Mouse (Mus musculus): ENCODE results near the gene Sympk. TPM values are rescaled to one million over a fixed set of nuclear protein-coding genes. Genes with fewer than 3 reads are reported as not detected.

The Sympk gene
- total RNA-seq, 1 experiment from 2014 or later, result 42.4 TPM

DNA sequence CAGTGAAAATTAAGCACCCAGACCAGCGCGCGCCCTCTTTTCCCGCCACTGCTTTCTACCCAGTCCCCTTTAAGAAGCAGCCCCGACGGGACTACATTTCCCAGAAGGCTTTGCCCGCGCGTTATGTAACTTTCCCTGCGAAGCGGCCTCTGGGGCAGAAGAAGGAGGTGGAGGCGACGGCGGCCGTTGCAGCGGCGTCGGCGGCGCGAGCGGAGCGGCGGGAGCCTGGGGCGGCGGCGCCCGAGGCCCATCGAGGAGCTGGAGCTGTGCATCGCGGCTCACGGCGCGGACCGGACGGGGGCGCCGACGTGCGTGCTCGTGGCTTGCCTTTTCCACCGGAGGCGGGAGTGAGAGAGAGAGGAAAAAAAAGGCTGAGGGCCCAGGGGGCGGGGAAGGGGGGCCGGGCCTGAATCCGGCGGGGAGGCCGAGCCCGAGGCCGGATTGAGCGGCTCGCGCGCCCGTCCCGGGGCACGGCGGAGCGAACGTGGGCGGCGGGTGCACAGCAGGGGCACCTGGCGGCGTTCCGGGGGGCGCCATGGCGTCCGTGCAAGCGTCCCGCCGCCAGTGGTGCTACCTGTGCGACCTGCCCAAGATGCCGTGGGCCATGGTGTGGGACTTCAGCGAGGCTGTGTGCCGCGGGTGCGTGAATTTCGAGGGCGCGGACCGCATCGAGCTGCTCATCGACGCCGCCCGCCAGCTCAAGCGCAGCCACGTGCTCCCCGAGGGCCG, 20.1 kb upstream of the Sympk start, which contains the start of gene Irf2bp1:
Gene Irf2bp1 (plus strand): TSS at position 143 of the 729 bp plus-strand sequence.
- peak; percentile 42 to 47 for ATAC-seq (replicated peaks in 1 of 2; ENCODE audit: insufficient read depth in 1 of 2, low FRiP score in 2 of 2, low TSS enrichment in 1 of 2, low read depth in 1 of 2, poor library complexity in 2 of 2, severe bottlenecking in 2 of 2)

DNA sequence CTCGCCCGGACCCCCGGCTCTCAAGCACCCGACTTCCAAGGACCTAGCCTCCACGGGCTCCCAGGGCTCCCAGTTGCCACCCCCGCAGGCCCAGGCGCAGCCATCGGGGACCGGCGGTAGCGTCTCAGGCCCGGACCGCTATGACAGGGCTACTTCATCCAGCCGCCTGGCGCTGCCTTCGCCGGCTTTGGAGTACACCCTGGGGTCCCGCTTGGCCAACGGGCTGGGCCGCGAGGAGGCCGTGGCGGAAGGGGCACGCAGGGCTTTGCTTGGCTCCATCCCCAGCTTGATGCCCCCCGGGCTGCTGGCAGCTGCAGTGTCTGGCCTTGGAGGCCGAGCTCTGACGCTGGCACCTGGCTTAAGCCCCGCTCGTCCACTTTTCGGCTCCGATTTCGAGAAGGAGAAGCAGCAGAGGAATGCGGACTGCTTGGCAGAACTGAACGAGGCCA, 19.5 kb upstream of the Sympk start:
- ATAC-seq (replicated peaks in 1 of 2; ENCODE audit: insufficient read depth in 1 of 2, low FRiP score in 2 of 2, low TSS enrichment in 1 of 2, low read depth in 1 of 2, poor library complexity in 2 of 2, severe bottlenecking in 2 of 2), result no peak

DNA sequence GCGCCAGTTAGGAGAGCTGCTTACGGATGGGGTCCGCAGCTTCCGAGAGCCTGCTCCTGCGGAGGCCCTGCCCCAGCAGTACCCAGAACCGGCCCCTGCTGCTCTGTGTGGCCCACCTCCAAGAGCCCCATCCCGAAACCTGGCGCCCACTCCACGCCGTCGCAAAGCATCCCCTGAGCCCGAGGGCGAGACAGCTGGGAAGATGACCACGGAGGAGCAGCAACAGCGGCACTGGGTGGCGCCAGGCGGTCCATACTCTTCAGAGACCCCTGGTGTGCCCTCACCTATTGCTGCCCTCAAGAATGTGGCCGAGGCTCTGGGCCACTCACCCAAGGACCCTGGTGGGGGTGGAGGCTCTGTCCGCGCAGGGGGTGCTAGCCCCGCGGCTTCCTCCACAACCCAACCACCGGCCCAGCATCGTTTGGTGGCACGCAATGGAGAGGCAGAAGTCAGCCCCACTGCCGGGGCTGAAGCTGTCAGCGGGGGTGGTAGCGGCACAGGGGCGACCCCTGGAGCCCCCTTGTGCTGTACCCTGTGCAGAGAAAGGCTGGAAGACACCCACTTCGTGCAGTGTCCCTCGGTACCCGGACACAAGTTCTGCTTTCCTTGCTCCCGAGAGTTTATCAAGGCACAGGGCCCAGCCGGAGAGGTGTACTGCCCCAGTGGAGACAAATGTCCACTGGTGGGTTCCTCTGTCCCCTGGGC, 18.6 kb upstream of the Sympk start:
- no peak for ATAC-seq (replicated peaks in 1 of 2; ENCODE audit: insufficient read depth in 1 of 2, low FRiP score in 2 of 2, low TSS enrichment in 1 of 2, low read depth in 1 of 2, poor library complexity in 2 of 2, severe bottlenecking in 2 of 2)

DNA sequence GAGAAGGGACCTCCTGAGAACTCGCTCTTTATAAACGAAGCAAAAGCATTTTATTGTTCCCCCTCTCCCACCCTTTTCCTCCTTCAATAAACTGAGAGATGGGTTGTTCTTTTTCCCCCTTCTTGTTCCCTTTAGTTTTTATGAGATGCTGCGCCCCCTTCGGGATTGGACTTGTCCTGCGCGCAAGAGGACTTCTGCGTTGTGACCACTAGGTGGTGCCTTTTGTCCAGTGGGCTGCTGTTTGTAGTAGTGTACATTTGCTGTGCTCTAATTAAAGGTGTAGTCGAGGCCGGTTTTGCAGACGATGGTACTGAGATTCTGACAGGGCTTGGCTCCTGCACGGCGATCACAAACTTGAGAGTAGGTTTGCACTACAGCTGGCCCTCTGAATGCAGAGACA, 17.7 kb upstream of the Sympk start:
- ATAC-seq (replicated peaks in 1 of 2; ENCODE audit: insufficient read depth in 1 of 2, low FRiP score in 2 of 2, low TSS enrichment in 1 of 2, low read depth in 1 of 2, poor library complexity in 2 of 2, severe bottlenecking in 2 of 2), result peak; percentile 52 to 57; a peak in 3 of 4 replicates

DNA sequence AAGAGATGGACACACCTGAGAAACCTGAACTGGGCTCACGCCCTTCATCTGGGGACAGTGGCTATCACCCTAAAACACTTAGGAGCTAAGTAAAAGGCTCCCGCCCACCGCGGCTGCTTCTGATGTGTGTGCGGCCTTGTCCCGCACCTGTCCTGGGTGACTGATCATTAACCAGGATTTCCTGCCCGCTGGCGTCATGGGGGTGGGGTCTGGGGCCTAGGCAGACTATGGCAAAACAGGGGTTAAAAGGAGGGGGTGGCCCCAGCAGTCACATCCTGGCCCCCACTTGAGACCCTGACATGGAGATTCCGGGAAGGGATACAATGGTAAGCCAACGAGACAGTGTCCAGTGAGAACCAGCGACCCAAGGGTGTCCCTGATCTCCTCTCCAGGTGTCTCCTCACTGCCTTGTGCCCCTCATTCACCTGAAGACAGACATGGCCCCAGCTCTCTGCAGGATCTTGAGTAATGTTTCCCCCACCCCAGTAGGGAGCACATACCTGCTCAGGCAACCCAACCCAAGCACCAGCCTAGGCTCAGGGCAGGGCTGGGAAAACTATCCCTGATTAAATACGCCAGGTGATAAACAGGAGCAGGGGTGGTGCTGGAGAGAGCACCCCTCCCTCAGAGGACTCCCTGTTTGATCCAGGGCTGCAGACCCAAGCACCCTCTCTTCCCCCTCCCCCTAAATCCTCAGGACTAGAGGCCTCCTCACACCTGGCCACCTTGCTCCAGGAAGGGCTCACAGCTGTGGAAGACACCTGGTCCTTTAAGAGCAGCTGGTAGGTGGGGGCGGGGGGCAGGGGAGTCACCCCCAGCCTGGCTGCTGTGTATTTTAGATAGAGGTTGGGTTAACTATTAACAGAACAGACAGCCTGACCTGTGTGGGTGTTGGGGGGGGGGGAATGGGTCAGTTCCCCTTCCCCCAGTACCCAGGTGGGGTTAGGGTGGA, 16.9 kb upstream of the Sympk start:
- ATAC-seq (replicated peaks in 1 of 2; ENCODE audit: insufficient read depth in 1 of 2, low FRiP score in 2 of 2, low TSS enrichment in 1 of 2, low read depth in 1 of 2, poor library complexity in 2 of 2, severe bottlenecking in 2 of 2), result no peak

DNA sequence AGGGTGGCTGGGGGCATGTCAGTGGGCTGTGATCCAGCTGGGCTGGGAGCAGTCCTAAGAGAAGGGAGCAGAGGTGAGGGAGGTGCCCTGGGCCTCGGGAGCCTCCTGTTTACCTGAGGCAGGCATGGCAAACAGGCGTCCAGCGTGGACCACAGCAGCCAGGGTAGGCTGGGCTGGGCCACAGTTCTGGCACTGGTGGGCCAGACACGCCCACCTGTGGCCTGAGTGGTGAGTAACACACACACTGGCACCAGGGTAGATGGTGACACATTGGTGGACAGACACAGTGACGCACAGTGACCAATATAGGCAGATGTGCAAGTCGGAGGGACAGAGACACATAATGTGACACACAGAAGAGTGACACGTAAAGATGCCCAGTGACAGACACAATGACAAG, 13.6 kb upstream of the Sympk start:
- ATAC-seq (replicated peaks in 1 of 2; ENCODE audit: insufficient read depth in 1 of 2, low FRiP score in 2 of 2, low TSS enrichment in 1 of 2, low read depth in 1 of 2, poor library complexity in 2 of 2, severe bottlenecking in 2 of 2), result no peak

DNA sequence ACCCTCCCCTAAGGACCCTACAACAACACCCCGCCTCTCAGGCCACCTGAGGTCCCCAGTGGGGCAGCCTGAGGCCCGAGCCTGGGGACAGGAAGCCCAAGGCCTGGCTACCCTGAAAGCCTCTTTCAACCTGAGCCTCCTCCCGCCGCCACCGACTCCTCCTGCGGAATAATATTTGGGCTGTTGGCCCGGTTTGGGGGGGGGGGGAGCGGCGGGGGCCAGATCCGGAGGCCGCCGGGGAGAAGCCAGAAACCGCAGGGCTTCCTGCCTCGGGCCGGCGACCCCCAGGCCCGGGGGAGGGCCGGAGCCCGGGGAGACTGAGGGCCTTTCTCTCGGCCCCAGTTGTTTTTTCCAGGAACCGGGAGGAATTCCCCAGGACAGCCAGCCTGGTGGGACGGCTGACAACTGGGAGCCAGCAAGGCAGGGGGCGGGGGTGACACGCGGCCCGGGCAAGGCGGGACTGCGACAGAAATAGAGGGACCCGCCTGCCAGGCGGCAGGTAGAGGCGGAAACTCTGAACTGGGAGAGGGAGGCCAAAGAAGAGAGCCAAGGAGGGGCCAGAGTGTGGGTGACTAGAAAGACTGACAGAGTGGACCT, 12.1 kb upstream of the Sympk start:
- peak; percentile 54 to 60 for ATAC-seq (replicated peaks in 1 of 2; ENCODE audit: insufficient read depth in 1 of 2, low FRiP score in 2 of 2, low TSS enrichment in 1 of 2, low read depth in 1 of 2, poor library complexity in 2 of 2, severe bottlenecking in 2 of 2)

DNA sequence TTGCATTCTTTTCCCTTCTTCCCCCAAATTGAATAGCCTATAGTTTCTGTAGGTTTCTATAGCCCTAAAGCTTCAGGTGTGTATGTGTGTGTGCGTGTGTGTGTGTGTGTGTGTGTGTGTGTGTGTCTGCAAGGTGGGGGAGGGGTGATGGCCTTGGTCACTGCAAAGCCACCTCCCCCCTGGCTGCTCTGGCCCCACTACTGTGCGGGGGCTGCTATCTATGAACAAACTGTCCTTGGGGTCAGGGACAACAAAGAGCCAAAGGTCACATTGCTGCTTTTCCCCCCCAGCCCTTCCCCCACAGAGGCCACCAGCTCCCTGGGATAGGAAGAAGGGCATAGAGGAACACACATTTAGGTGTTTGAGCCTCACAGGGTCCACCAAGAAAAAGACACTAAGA, 11.3 kb upstream of the Sympk start:
- ATAC-seq (replicated peaks in 1 of 2; ENCODE audit: insufficient read depth in 1 of 2, low FRiP score in 2 of 2, low TSS enrichment in 1 of 2, low read depth in 1 of 2, poor library complexity in 2 of 2, severe bottlenecking in 2 of 2), result no peak

DNA sequence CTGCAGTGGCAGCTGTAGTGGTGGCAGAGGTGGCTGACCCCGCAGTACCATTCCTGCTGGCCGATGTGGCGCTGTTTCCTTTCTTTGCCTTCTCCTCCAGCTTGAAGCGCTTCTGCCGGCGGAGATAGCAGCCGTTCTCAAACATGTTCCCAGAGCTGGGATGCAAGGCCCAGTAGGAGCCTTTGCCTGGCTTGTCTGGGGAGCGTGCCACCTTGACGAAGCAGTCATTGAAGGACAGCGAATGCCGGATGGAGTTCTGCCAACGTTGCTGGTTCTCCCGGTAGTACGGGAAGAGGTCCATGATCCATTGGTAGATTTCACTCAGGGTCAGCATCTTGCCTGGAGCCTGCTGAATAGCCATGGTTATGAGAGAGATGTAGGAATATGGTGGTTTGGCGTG, 9.7 kb upstream of the Sympk start:
- no peak for ATAC-seq (replicated peaks in 1 of 2; ENCODE audit: insufficient read depth in 1 of 2, low FRiP score in 2 of 2, low TSS enrichment in 1 of 2, low read depth in 1 of 2, poor library complexity in 2 of 2, severe bottlenecking in 2 of 2)

DNA sequence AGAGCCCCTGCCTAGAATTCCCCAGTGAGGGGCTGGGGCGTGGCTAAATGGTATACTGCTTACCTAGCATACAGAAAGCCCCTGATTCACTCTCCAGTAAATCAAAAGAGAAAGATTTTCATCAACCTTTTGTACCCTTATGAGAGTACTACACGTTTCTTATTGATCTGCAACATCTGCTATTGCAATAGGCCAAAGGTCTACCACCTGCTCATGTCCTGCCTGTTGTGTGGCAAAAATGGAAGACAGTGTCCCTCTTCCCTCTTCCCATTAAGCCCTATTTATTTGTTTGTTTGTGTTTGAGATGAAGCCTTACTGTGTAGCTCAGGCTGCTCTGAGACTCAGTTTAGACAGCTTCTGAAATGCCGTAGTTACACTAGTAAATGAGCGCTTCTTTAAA, 8.1 kb upstream of the Sympk start:
- no peak for ATAC-seq (replicated peaks in 1 of 2; ENCODE audit: insufficient read depth in 1 of 2, low FRiP score in 2 of 2, low TSS enrichment in 1 of 2, low read depth in 1 of 2, poor library complexity in 2 of 2, severe bottlenecking in 2 of 2)

DNA sequence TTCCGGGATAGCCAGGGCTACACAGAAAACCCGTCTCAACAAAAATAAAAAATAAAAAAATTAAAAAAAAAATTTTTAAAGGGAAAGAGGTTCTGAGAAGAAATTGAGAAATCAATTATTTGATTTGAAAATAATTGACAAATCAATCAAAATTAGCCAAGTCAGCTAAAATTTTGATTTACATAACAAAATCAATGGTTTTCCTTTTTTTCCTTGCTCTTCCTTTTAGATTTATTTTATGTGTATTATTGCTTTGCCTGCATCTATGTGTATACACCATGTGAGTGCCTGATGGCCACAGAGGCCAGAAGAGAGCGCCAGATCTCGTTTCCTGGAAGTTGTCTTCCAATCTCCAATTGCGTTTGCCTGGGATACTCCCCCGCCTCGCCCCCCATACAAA, 6.3 kb upstream of the Sympk start:
- ATAC-seq (replicated peaks in 1 of 2; ENCODE audit: insufficient read depth in 1 of 2, low FRiP score in 2 of 2, low TSS enrichment in 1 of 2, low read depth in 1 of 2, poor library complexity in 2 of 2, severe bottlenecking in 2 of 2), result no peak

DNA sequence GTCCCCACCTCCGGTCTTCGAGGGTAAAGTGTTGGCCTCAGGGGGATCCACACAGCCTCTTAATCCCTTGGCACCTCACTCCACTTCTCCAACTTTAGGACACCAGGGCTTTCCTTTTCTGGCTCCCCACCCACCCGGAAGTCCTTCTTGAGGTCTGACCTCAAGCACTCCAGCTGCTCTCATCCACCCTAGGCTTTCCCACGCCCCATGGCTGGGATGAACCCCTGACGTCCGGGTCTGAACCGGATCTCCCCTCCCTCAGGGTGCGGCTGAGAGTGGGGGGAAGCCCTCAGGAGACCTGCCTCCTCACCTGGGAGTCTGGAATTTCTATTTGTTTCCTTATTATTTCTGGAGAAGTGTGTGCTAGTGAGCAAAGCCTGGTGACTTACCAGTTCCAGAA, 3.1 kb upstream of the Sympk start:
- ATAC-seq (replicated peaks in 1 of 2; ENCODE audit: insufficient read depth in 1 of 2, low FRiP score in 2 of 2, low TSS enrichment in 1 of 2, low read depth in 1 of 2, poor library complexity in 2 of 2, severe bottlenecking in 2 of 2), result no peak

DNA sequence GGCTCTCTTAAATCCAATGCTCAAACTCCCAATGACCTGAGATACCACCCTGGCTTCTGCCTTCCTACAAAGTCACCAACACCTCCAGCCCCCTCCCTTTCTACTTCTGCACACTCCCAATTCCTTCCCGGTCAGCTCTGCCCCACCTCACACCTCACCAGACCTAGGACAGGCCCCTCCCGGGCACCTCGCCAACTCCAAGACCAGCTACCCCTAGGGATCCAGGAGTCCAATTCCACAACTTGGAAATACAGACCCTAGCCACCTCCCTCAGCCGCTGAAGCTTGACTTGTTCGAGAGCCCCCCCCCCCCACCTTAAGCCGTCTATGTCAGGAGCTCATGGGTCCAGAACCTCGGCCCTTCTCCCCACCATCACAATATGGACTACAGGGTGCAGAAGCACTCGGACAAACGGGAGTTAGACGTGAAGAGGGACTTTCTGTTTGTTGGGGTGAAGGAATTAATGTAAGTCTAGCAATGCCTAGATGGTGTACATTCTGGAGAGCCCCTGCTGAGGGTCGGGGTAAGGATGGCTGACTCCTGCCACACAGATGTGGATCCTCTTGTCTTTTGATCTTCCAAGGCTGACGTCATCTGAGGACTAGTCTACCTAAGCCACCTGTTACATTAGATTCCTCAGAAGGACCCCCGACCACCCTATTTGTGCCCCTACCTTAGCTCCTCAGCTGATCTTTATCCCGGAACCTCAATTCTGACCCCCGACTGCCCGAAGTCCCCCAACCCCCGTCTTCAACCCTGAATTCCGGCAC, 1.8 kb upstream of the Sympk start:
- ATAC-seq (replicated peaks in 1 of 2; ENCODE audit: insufficient read depth in 1 of 2, low FRiP score in 2 of 2, low TSS enrichment in 1 of 2, low read depth in 1 of 2, poor library complexity in 2 of 2, severe bottlenecking in 2 of 2), result no peak

DNA sequence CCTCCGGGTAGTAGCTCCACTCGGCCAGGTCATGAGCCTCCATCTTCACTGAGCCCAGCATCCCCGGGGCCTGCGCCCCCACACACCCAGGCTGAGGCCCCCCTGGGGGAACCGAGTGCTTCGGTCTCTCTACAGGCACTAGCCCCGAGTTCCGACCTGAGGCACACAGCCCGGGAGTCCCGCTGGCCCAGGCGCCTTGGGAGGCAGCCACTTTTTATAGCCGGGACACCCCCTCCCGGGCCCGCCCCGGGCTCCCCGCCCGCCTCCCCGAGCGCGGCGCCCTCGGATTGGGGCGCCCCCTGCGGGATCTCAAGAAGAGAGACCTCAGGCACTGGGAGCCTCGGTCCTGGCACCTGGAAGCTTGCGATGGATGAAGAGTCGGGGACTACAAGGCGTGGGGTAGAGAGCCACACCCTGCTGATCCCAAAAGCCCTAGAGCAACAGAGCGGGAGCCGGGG, 791 bp upstream of the Sympk start, which contains the start of gene Foxa3:
Gene Foxa3 (minus strand): TSS at position 182 of the 458 bp plus-strand sequence.
- ATAC-seq (replicated peaks in 1 of 2; ENCODE audit: insufficient read depth in 1 of 2, low FRiP score in 2 of 2, low TSS enrichment in 1 of 2, low read depth in 1 of 2, poor library complexity in 2 of 2, severe bottlenecking in 2 of 2), result peak; percentile 18 to 35; a peak in 1 of 4 replicates

DNA sequence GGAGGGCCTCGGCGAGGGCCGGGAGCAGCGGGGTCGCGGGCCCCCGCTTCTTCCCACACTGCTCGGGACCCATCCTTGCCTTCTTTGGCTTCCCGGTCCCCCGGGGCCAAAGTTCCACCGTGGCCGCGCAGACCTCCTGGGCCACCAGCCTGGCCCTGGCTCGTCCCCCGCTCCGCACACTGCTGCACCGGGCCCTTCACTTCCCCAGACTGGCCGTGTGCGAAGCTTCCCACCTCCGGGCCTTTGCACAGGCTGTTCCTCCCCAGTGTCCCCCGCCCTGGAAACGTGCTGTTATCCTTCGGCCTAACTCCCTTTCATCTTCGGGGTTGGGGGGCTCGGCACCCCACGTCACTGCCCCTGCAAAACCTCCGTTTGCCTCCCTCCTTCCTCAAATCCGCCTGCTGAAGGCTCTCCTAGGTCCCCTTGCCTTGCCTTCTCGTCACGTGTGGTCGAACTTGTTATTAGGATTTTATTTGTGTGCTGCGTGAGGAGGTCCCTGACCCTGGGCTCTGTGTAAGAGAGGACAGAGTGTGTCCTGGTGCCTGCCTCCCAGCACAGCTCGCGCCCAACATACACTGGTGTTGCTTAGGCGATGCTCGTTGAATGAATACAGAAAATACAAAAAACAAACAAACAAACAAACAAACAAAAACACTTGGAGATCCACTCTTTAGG, 541 bp downstream of the Sympk start:
- no peak for ATAC-seq (replicated peaks in 1 of 2; ENCODE audit: insufficient read depth in 1 of 2, low FRiP score in 2 of 2, low TSS enrichment in 1 of 2, low read depth in 1 of 2, poor library complexity in 2 of 2, severe bottlenecking in 2 of 2)

DNA sequence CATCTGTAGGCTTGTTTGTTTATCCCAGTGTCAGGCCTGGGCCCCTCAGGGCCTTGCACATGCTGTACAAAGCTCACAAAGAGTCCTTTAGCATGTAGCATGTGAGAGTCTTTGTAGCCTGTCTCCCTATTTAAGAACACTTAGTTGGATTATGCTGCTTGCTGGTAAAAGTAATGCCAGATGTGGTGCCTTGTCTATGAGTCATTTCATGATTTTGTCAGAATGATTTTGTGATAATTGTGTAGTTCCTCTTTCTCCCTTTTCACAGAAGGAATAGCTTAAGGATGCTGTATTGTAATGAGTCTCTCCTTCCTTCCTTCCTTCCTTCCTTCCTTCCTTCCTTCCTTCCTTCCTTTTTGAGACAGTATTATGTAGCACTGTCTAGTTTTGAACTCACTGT, 3.9 kb downstream of the Sympk start:
- 0 out of 4 replicates have a peak, but pooled peaks of 1 of the 2 experiments have one; percentile 4 for ATAC-seq (replicated peaks in 1 of 2; ENCODE audit: insufficient read depth in 1 of 2, low FRiP score in 2 of 2, low TSS enrichment in 1 of 2, low read depth in 1 of 2, poor library complexity in 2 of 2, severe bottlenecking in 2 of 2)

Measured in hematopoietic stem cell, adult 5-6 weeks (primary cell).